Mouse (Mus musculus): Measurements from ENCODE around the gene Laptm5. TPM values are rescaled to one million over a fixed set of nuclear protein-coding genes. Genes with fewer than 3 reads are reported as not detected.
A peak's percentile ranks its signal among the peaks of the same experiment; 100 is the strongest.

Gene Laptm5
- polyA plus RNA-seq, 1 experiment from 2014 or later: 13.7 TPM

DNA sequence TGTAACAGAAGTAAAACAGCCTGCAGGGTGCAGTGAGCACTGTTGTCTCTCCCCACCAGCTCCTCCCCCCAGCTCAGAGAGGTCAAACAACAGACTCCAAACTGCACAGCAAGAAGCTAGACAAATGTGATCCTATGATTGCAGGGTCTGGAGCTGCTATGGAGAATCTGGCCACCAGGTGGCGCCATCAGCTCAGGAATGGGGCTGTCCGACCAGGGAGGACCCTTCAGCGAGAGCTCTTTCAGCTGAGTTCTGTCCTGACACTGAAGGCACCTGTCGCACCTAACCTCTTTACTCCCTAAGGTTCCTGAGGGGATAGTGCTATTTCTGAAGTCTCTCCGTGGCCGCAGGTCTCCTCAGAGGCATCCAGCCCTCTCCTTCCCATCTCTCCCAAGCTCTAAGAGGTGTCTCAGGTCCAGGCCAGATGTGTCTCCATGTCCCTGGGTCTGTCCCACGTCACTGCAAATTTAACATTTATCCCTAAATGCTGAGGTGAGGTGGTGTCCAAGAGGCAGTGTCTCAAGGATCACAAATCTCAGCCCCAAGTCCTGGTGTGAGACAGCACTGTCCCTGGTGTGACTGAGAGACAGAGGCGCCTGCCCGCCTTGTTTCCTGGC lies 47.3 kb downstream of the Laptm5 start:
- no peaks in the 10 kb centered on the region for H3K36me3 ChIP-seq
- no peak overlapping the region for H3K27ac ChIP-seq (ENCODE audit: poor library complexity, severe bottlenecking)
- no peak overlapping the region for H3K4me2 ChIP-seq
- H3K4me1 ChIP-seq (replicated peaks): no peaks in the 10 kb centered on the region
- H3K27me3 ChIP-seq (replicated peaks): peaks cover 21% of the 10 kb centered on the region
- WGBS: 33% methylated on average over 9 of the region's 9 CpGs
- H3K9ac ChIP-seq: no peak overlapping the region
- no peak overlapping the region for H3K4me3 ChIP-seq
- H3K9me3 ChIP-seq (replicated peaks): no peaks in the 10 kb centered on the region
- 0 out of 2 replicates have a peak, but pooled peaks have one; percentile 27 for ATAC-seq (ENCODE audit: insufficient number of reproducible peaks, low FRiP score)

- no peak overlapping the region for H3K27ac ChIP-seq (ENCODE audit: poor library complexity, severe bottlenecking)
- WGBS: 93% methylated on average over 1 of the region's 1 CpGs
- H3K27me3 ChIP-seq (replicated peaks): peaks cover 10% of the 10 kb centered on the region; the same call in 1 of the 2 replicates
- no peaks in the 10 kb centered on the region for H3K4me1 ChIP-seq (replicated peaks)
- peaks cover 16% of the 10 kb centered on the region; the same call in 1 of the 2 replicates for H3K9me3 ChIP-seq (replicated peaks)
- no peak overlapping the region for H3K4me2 ChIP-seq
- no peak overlapping the region for H3K9ac ChIP-seq
- H3K36me3 ChIP-seq: no peaks in the 10 kb centered on the region
- H3K4me3 ChIP-seq: no peak overlapping the region
- ATAC-seq (ENCODE audit: insufficient number of reproducible peaks, low FRiP score): no peak
Measured at GRCm38 (mm10) chr4:130971278-130971677, 58.4 kb downstream of the Laptm5 start.

- no peak overlapping the region for H3K4me3 ChIP-seq
- peaks cover 16% of the 10 kb centered on the region; the same call in 1 of the 2 replicates for H3K9me3 ChIP-seq (replicated peaks)
- no peak overlapping the region for H3K27ac ChIP-seq (ENCODE audit: poor library complexity, severe bottlenecking)
- no peaks in the 10 kb centered on the region for H3K36me3 ChIP-seq
- no peak overlapping the region for H3K9ac ChIP-seq
- ATAC-seq (ENCODE audit: insufficient number of reproducible peaks, low FRiP score): peak; percentile 48; the same call in 1 of the 2 replicates
- H3K4me1 ChIP-seq (replicated peaks): no peaks in the 10 kb centered on the region
- 0 out of 2 replicates have a peak, but pooled peaks cover 3% of the 10 kb centered on the region for H3K27me3 ChIP-seq (replicated peaks)
- 43% methylated on average over 5 of the region's 5 CpGs for WGBS
- 0 out of 2 replicates have a peak overlapping the region, but pooled peaks have one; percentile 1 for H3K4me2 ChIP-seq
Measured at GRCm38 (mm10) chr4:130972421-130972829, 59.5 kb downstream of the Laptm5 start.

DNA sequence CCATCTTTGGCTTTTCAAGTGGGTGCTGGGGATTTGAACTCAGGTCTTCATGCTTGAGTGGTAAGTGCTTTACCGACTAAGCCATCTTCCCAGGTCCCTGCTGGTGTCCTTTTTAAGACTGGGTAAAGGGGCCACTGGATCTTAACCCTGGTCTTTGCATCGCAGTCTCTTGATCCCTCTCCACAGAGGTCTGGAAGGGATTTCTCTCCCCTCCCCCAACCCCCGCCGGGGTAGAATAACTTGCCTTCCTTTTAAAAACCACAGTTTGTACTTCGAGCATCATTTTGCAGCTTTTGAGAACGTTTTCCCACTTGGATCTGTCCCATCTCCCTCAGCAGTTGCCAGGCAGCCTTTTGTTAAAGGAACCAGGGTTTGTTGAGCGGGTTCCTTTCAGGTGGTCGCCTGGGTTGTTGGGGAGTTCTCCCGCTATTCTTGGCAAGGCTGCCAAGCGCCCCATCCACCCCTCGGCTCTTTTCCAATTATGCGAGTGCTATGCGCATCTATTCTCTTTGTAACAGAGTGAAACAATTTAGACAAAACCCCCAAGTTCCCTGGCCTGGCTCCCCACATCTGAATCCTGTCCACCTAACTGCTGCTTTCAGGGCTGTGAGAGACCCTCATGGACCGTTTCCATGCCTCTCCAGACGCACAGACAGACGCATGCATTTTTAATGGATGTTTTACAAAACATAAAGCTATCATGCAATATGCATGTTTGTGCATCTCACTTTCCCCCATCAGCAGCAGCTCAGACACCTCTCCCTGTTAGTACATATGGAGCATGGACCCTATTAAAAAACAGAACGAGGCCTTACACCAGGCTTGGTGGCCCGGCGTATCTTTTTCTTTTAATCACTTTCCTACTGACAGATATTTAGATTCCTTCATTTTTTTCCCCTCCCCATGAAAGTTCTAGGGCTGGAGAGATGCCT lies 60.7 kb downstream of the Laptm5 start:
- H3K4me3 ChIP-seq: no peak overlapping the region
- no peak overlapping the region for H3K4me2 ChIP-seq
- no peak overlapping the region for H3K9ac ChIP-seq
- no peaks in the 10 kb centered on the region for H3K4me1 ChIP-seq (replicated peaks)
- no peak for ATAC-seq (ENCODE audit: insufficient number of reproducible peaks, low FRiP score)
- 69% methylated on average over 19 of the region's 19 CpGs for WGBS
- H3K36me3 ChIP-seq: no peaks in the 10 kb centered on the region
- H3K9me3 ChIP-seq (replicated peaks): peaks cover 16% of the 10 kb centered on the region; the same call in 1 of the 2 replicates
- no peak overlapping the region for H3K27ac ChIP-seq (ENCODE audit: poor library complexity, severe bottlenecking)
- H3K27me3 ChIP-seq (replicated peaks): 0 out of 2 replicates have a peak, but pooled peaks cover 3% of the 10 kb centered on the region

GRCm38 (mm10) chr4:130978981-130979380 lies 66.1 kb downstream of the Laptm5 start:
- no peak for ATAC-seq (ENCODE audit: insufficient number of reproducible peaks, low FRiP score)
- 0 out of 2 replicates have a peak, but pooled peaks cover 3% of the 10 kb centered on the region for H3K27me3 ChIP-seq (replicated peaks)
- no peaks in the 10 kb centered on the region for H3K4me1 ChIP-seq (replicated peaks)
- no peak overlapping the region for H3K4me2 ChIP-seq
- H3K4me3 ChIP-seq: no peak overlapping the region
- no peaks in the 10 kb centered on the region for H3K9me3 ChIP-seq (replicated peaks)
- H3K27ac ChIP-seq (ENCODE audit: poor library complexity, severe bottlenecking): no peak overlapping the region
- 49% methylated on average over 3 of the region's 3 CpGs for WGBS
- no peaks in the 10 kb centered on the region for H3K36me3 ChIP-seq
- no peak overlapping the region for H3K9ac ChIP-seq

GRCm38 (mm10) chr4:130984416-130985182 lies 71.7 kb downstream of the Laptm5 start:
- H3K9me3 ChIP-seq (replicated peaks): no peaks in the 10 kb centered on the region
- no peaks in the 10 kb centered on the region for H3K4me1 ChIP-seq (replicated peaks)
- 70% methylated on average over 17 of the region's 17 CpGs for WGBS
- no peak overlapping the region for H3K4me2 ChIP-seq
- no peak overlapping the region for H3K27ac ChIP-seq (ENCODE audit: poor library complexity, severe bottlenecking)
- ATAC-seq (ENCODE audit: insufficient number of reproducible peaks, low FRiP score): no peak
- H3K4me3 ChIP-seq: no peak overlapping the region
- no peaks in the 10 kb centered on the region; the same call in 1 of the 2 replicates for H3K27me3 ChIP-seq (replicated peaks)
- no peaks in the 10 kb centered on the region for H3K36me3 ChIP-seq
- no peak overlapping the region for H3K9ac ChIP-seq

Other genes with a start within 250 kb of the Laptm5 start
- gene Pum1, start 249.8 kb upstream of the Laptm5 start, polyA plus RNA-seq (2016; fragmentation: Nextera tagmentation; extraction: Ambion mirVana): 68.7 and 70.2 TPM in 2 replicates
- 35.9 and 38.7 TPM in 2 replicates for gene Sdc3, start 120.6 kb upstream of the Laptm5 start, polyA plus RNA-seq (2016; fragmentation: Nextera tagmentation; extraction: Ambion mirVana)
- gene Matn1, start 31.3 kb downstream of the Laptm5 start, polyA plus RNA-seq (2016; fragmentation: Nextera tagmentation; extraction: Ambion mirVana): 0.08 TPM in 1 of 2 replicates, not detected in the other